Mouse (Mus musculus): ENCODE measurements around the gene Fgfr2.

DNA sequence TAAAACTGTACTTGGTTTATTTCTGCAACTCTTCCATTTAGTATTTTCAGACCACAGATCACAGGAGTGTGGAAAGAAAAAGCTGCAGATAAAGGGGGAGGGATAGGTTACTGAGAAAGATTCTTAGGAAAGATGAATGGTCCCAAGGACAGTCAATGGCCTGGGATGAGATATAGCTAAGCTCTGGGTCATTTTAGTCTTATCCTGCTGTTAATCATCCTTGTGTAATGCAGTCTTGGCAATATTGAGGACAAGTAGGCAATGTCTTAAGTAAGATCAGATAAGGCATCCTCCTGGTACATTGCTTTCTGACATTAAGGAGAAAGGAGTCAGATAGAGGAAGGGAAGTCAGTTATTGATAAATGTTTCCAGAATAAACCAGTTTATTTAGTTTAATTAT lies 1705.5 kb downstream of the Fgfr2 start:
- TF ChIP-seq CTCF (IDR thresholded peaks at IDR 0.05; ENCODE audit: control insufficient read depth, insufficient read depth, insufficient replicate concordance, low read depth, low read length) = no peak
- TF ChIP-seq POLR2A (IDR thresholded peaks at IDR 0.05; ENCODE audit: control insufficient read depth, low read depth, low read length) = no peak
